Mouse (Mus musculus) limb, embryonic 13.5 days (tissue): ENCODE data around the gene Tmem131l. TPM values are rescaled to one million over a fixed set of nuclear protein-coding genes. Genes with fewer than 3 reads are reported as not detected.
A peak's percentile ranks its signal among the peaks of the same experiment; 100 is the strongest.

Experiments used
- ATAC-seq: fragments of 200-750 bp; cut with Nextera tagmentation; 2 replicates; pipeline ENCODE4 v1.8.0; 2017; ENCODE audit warnings: low read depth, moderate number of reproducible peaks, moderate TSS enrichment; ENCODE audit not compliant: low FRiP score
- H3K27ac ChIP-seq: fragments of 300-500 bp; sonication (generic); 2 replicates; pipeline ENCODE4 v1.5.1; 2015; ENCODE audit warnings: inconsistent platforms, mild to moderate bottlenecking, moderate library complexity
- H3K27me3 ChIP-seq: fragments of 300-500 bp; sonication (generic); 2 replicates; pipeline ENCODE4 v1.6.1; 2015; ENCODE audit warnings: mild to moderate bottlenecking, inconsistent platforms
- H3K36me3 ChIP-seq: fragments of 300-500 bp; sonication (generic); 2 replicates; pipeline ENCODE4 v1.6.1; 2015; ENCODE audit warnings: inconsistent platforms, mild to moderate bottlenecking, moderate library complexity
- H3K4me1 ChIP-seq: fragments of 300-500 bp; sonication (generic); 2 replicates; pipeline ENCODE4 v1.6.1; 2015; ENCODE audit warnings: inconsistent platforms
- H3K4me2 ChIP-seq: fragments of 300-500 bp; sonication (generic); replicated peaks from 2 replicates; pipeline ENCODE4 v1.6.1; 2015; ENCODE audit warnings: inconsistent platforms, mild to moderate bottlenecking, moderate library complexity
- H3K4me3 ChIP-seq: fragments of 300-500 bp; sonication (generic); 2 replicates; pipeline ENCODE4 v1.5.1; 2015; ENCODE audit warnings: moderate library complexity, mild to moderate bottlenecking, inconsistent platforms
- H3K9ac ChIP-seq: fragments of 300-500 bp; sonication (generic); 2 replicates; pipeline ENCODE4 v1.6.1; 2015; ENCODE audit warnings: mild to moderate bottlenecking, inconsistent platforms
- H3K9me3 ChIP-seq: fragments of 300-500 bp; sonication (generic); 2 replicates; pipeline ENCODE4 v1.6.1; 2016; ENCODE audit warnings: inconsistent platforms
- WGBS: fragments of 180-500 bp; shearing (Covaris S2); methylation state at CpG from one replicate; pipeline ENCODE4 v1.1.7; 2015; 5-methylcytosine and 5-hydroxymethylcytosine counted together
- polyA plus RNA-seq: library from polyadenylated mRNA; unstranded; fragments of >200 nt; fragmentation: Nextera tagmentation; extraction: Ambion mirVana; gene quantifications from 2 replicates; pipeline ENCODE4 v1.2.1, GENCODE M21; 2015

Gene Tmem131l
- polyA plus RNA-seq, 1 experiment from 2014 or later, result 62.5 TPM

DNA sequence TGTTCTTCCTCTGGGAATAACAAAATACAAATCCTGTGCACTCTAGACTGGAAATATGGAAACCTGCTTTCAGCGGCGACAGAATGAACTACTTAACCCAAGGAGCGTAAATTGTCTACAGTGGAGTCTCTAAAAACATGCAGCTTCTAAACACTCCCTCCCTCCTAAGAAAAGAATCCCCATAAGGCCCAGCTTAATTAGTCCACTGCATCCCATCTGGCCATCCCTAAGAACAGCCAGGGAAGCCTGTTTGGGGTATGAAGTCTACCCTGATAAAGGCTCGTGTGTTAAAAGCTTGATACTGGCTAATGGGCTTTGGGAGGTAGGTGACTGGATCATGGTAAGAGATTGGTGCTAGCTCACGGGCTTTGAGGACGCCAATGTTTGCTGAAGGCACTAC, 54.5 kb downstream of the Tmem131l start:
- Histone ChIP-seq H3K9me3 (no peaks in the 10 kb centered on the region), H3K4me2 (no peak overlapping the region), H3K27ac (no peak overlapping the region), H3K4me1 (peaks cover 82% of the 10 kb centered on the region), H3K4me3 (no peak overlapping the region), H3K36me3 (no peaks in the 10 kb centered on the region), H3K27me3 (no peaks in the 10 kb centered on the region), H3K9ac (no peak overlapping the region)
- no peak for ATAC-seq
- 49% methylated on average over 6 of the region's 6 CpGs for WGBS

GRCm38 (mm10) chr3:83984379-83984778, 55.6 kb downstream of the Tmem131l start:
- H3K9ac ChIP-seq, result no peak overlapping the region

DNA sequence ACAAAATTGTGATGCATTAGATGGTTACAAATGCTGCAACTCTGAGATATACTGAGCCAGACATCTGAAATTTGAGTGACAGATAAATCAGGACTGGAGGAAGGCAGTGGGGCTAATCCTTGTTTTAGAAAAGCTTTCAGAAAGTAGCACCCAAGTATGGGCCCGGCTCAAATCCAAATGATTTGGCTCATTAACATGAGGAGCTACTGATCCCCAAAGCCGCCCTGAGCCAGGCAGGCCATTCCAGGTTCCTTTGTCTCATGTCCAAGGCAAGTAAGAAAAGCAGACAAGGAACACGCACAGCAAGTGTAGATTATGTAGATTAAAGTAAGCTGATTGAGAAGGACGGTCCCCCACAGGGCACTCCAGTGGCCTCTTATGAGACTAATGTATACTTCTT, 57.2 kb downstream of the Tmem131l start:
- ATAC-seq, result no peak
- 85% methylated on average over 4 of the region's 4 CpGs for WGBS
- Histone ChIP-seq H3K27ac (no peak overlapping the region), H3K4me2 (no peak overlapping the region), H3K36me3 (no peaks in the 10 kb centered on the region), H3K27me3 (no peaks in the 10 kb centered on the region), H3K9me3 (no peaks in the 10 kb centered on the region), H3K4me3 (no peak overlapping the region), H3K9ac (no peak overlapping the region), H3K4me1 (peaks cover 83% of the 10 kb centered on the region)

More at GRCm38 (mm10) chr3:83984379-83984778, 55.6 kb downstream of the Tmem131l start:
- no peak overlapping the region for H3K4me2 ChIP-seq
- H3K9me3 ChIP-seq, result no peaks in the 10 kb centered on the region
- no peak overlapping the region for H3K4me3 ChIP-seq
- no peaks in the 10 kb centered on the region for H3K27me3 ChIP-seq
- H3K4me1 ChIP-seq, result peaks cover 84% of the 10 kb centered on the region
- 47% methylated on average over 4 of the region's 4 CpGs for WGBS
- H3K27ac ChIP-seq, result no peak overlapping the region; the same call in 1 of the 2 replicates
- H3K36me3 ChIP-seq, result no peaks in the 10 kb centered on the region
- no peak for ATAC-seq

GRCm38 (mm10) chr3:83980231-83980872, 59.6 kb downstream of the Tmem131l start:
- no peak overlapping the region for H3K9ac ChIP-seq
- H3K4me2 ChIP-seq, result 0 out of 2 replicates have a peak overlapping the region, but pooled peaks have one; percentile 5
- no peaks in the 10 kb centered on the region for H3K9me3 ChIP-seq
- H3K36me3 ChIP-seq, result no peaks in the 10 kb centered on the region
- no peak overlapping the region for H3K4me3 ChIP-seq
- H3K27ac ChIP-seq, result no peak overlapping the region; the same call in 1 of the 2 replicates
- WGBS, result 16% methylated on average over 6 of the region's 6 CpGs
- no peak; the same call in 1 of the 2 replicates for ATAC-seq
- peaks cover 66% of the 10 kb centered on the region for H3K4me1 ChIP-seq
- no peaks in the 10 kb centered on the region for H3K27me3 ChIP-seq

DNA sequence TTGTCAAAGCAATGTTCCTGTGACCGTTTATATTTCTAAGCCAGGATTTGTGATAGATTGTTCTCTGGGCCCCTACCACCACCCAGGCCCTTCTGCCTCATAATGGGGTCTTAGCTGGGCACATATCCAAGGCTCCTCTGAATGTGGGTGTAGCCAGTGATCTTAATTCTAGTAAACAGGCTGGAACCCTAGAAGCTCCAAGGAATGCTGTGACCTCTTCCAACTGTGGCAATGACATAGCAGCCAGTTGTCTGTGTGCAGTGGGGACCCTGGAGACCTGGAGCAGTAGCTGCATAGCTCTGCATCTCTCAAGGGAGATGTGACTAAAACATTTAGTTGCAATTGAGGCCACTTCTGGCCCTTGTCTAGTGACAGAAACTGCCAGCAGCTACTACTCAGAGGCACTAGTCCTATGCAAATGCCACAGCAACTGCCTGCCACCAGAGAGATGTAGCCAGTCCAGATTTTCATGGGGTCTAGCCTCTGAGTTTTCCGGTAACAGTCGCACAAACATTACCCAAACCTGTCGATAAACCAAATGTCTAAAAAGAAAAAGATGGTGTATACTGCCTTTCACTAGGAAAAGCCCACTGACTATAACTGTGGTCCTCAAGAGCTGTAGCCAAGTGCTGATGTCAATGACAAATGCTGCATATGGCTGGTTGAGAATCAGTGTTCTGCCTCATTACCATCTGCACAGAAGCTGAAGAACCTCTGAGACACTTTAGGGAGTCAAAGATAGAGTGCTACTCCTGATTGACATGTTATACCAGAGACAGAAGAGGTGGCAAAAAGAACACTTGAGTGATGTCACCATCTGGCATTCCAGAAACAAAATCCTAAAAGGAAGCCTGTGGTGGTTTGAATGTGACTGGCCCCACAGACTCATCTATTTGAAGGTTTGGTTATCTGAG, 61.2 kb downstream of the Tmem131l start:
- Histone ChIP-seq H3K4me1 (peaks cover 62% of the 10 kb centered on the region), H3K36me3 (no peaks in the 10 kb centered on the region)
- WGBS, result 85% methylated on average over 4 of the region's 4 CpGs

GRCm38 (mm10) chr3:83977817-83978216, 62.2 kb downstream of the Tmem131l start:
- no peak for ATAC-seq
- Histone ChIP-seq H3K36me3 (no peaks in the 10 kb centered on the region), H3K4me1 (peaks cover 62% of the 10 kb centered on the region), H3K9me3 (no peaks in the 10 kb centered on the region), H3K4me3 (no peak overlapping the region), H3K4me2 (no peak overlapping the region), H3K27me3 (no peaks in the 10 kb centered on the region), H3K27ac (no peak overlapping the region), H3K9ac (no peak overlapping the region)
- 80% methylated on average over 3 of the region's 3 CpGs for WGBS

More for the DNA sequence above, 61.2 kb downstream of the Tmem131l start:
- H3K27ac ChIP-seq, result no peak overlapping the region
- H3K9ac ChIP-seq, result no peak overlapping the region
- no peak overlapping the region for H3K4me3 ChIP-seq
- H3K27me3 ChIP-seq, result no peaks in the 10 kb centered on the region
- no peak for ATAC-seq
- no peak overlapping the region for H3K4me2 ChIP-seq
- H3K9me3 ChIP-seq, result no peaks in the 10 kb centered on the region

DNA sequence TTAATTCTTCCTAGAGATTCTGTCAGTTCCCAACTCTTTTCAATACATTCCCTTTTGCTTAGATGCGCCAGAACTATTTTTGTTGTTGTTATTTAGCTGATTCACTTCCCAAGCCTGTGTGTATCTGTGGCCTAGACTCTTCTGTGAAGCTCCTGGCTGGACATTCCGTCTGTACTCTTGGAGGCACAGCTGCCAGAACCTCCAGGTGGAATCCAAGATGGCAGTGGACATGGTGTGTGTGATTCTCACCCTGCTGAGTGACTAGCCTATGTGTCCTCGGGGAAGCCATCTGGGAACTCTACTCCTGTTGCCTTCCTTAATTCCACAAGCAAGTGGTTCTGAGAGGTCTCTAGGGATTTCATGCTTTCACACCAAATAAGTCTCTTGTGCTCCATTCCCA, 63.8 kb downstream of the Tmem131l start:
- Histone ChIP-seq H3K4me2 (no peak overlapping the region), H3K4me1 (peaks cover 69% of the 10 kb centered on the region), H3K27me3 (no peaks in the 10 kb centered on the region)

GRCm38 (mm10) chr3:83973339-83973738, 66.6 kb downstream of the Tmem131l start:
- 0 out of 2 replicates have a peak, but pooled peaks cover 7% of the 10 kb centered on the region for H3K36me3 ChIP-seq
- no peak for ATAC-seq
- no peak overlapping the region for H3K27ac ChIP-seq
- 74% methylated on average over 2 of the region's 2 CpGs for WGBS
- no peaks in the 10 kb centered on the region for H3K9me3 ChIP-seq
- no peak overlapping the region for H3K4me2 ChIP-seq
- no peak overlapping the region for H3K9ac ChIP-seq
- no peak overlapping the region for H3K4me3 ChIP-seq
- peaks cover 54% of the 10 kb centered on the region for H3K4me1 ChIP-seq
- H3K27me3 ChIP-seq, result no peaks in the 10 kb centered on the region

More for the DNA sequence above, 63.8 kb downstream of the Tmem131l start:
- no peaks in the 10 kb centered on the region for H3K36me3 ChIP-seq
- WGBS, result 84% methylated on average over 3 of the region's 3 CpGs
- H3K4me3 ChIP-seq, result no peak overlapping the region
- ATAC-seq, result 0 out of 2 replicates have a peak, but pooled peaks have one; percentile 7
- no peak overlapping the region for H3K27ac ChIP-seq
- H3K9me3 ChIP-seq, result no peaks in the 10 kb centered on the region
- H3K9ac ChIP-seq, result no peak overlapping the region

- Histone ChIP-seq H3K4me1 (peaks cover 43% of the 10 kb centered on the region), H3K9me3 (no peaks in the 10 kb centered on the region), H3K4me2 (no peak overlapping the region), H3K36me3 (0 out of 2 replicates have a peak, but pooled peaks cover 7% of the 10 kb centered on the region), H3K27ac (0 out of 2 replicates have a peak overlapping the region, but pooled peaks have one; percentile 6), H3K27me3 (no peaks in the 10 kb centered on the region), H3K4me3 (no peak overlapping the region), H3K9ac (no peak overlapping the region)
- 55% methylated on average over 1 of the region's 1 CpGs for WGBS
- ATAC-seq, result 0 out of 2 replicates have a peak, but pooled peaks have one; percentile 11
Observed at GRCm38 (mm10) chr3:83970629-83971028, 69.3 kb downstream of the Tmem131l start.

DNA sequence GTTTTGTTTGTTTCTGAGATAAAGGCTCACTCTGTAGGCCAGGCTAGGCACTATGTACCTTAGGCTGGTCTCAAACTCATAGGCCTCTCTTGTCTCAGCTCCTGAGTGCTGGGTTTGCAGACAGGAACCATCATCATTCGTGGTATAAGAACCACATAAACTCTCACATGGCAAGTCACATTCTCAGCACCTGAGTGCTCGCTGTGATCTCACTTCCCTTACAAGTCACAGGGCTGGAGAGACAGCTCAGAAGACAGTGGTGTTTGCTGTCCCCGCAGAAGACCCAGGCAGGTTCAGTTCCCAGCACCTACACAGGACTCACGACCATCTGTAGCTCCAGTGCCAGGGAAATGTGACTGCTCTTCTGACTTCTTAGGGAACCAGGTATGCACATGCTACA, 70.9 kb downstream of the Tmem131l start:
- WGBS, result 80% methylated on average over 4 of the region's 4 CpGs
- Histone ChIP-seq H3K4me1 (peaks cover 33% of the 10 kb centered on the region), H3K4me3 (no peak overlapping the region), H3K27ac (no peak overlapping the region), H3K27me3 (no peaks in the 10 kb centered on the region), H3K36me3 (0 out of 2 replicates have a peak, but pooled peaks cover 7% of the 10 kb centered on the region), H3K9me3 (no peaks in the 10 kb centered on the region), H3K9ac (no peak overlapping the region), H3K4me2 (no peak overlapping the region)
- no peak for ATAC-seq

GRCm38 (mm10) chr3:83967791-83968190, 72.2 kb downstream of the Tmem131l start:
- H3K4me1 ChIP-seq, result peaks cover 26% of the 10 kb centered on the region
- WGBS, result 92% methylated on average over 3 of the region's 3 CpGs
- H3K9me3 ChIP-seq, result no peaks in the 10 kb centered on the region
- H3K36me3 ChIP-seq, result 0 out of 2 replicates have a peak, but pooled peaks cover 7% of the 10 kb centered on the region
- H3K4me3 ChIP-seq, result no peak overlapping the region
- no peak overlapping the region for H3K27ac ChIP-seq
- H3K4me2 ChIP-seq, result no peak overlapping the region
- no peak for ATAC-seq
- no peaks in the 10 kb centered on the region for H3K27me3 ChIP-seq
- no peak overlapping the region for H3K9ac ChIP-seq

GRCm38 (mm10) chr3:83965333-83965732, 74.6 kb downstream of the Tmem131l start:
- no peaks in the 10 kb centered on the region for H3K27me3 ChIP-seq
- no peak overlapping the region for H3K9ac ChIP-seq
- H3K4me3 ChIP-seq, result no peak overlapping the region
- H3K4me2 ChIP-seq, result no peak overlapping the region
- H3K9me3 ChIP-seq, result no peaks in the 10 kb centered on the region
- WGBS, result 77% methylated on average over 2 of the region's 2 CpGs
- H3K27ac ChIP-seq, result no peak overlapping the region
- peaks cover 3% of the 10 kb centered on the region for H3K4me1 ChIP-seq
- no peak for ATAC-seq
- peaks cover 27% of the 10 kb centered on the region for H3K36me3 ChIP-seq
